Mouse (Mus musculus) embryonic fibroblast, embryonic 13.5 days (primary cell): ENCODE measurements at regions not wholly inside any gene's neighbourhood (a gene's known extent, or its start where the extent isn't known, plus 50 kb on each side); places are given as distances from the start of the nearest gene placed in this dataset.

ENCODE experiments used
- CTCF ChIP-seq: IDR thresholded peaks from 2 replicates; pipeline ENCODE4 v1.5.1; 2011; ENCODE audit warnings: mild to moderate bottlenecking, control low read depth, low read length, moderate library complexity, borderline replicate concordance; ENCODE audit not compliant: insufficient read depth
- POLR2A ChIP-seq: IDR thresholded peaks from 2 replicates; pipeline ENCODE4 v1.6.1; 2011; ENCODE audit warnings: low read depth, mild to moderate bottlenecking, control low read depth, low read length, moderate library complexity

DNA sequence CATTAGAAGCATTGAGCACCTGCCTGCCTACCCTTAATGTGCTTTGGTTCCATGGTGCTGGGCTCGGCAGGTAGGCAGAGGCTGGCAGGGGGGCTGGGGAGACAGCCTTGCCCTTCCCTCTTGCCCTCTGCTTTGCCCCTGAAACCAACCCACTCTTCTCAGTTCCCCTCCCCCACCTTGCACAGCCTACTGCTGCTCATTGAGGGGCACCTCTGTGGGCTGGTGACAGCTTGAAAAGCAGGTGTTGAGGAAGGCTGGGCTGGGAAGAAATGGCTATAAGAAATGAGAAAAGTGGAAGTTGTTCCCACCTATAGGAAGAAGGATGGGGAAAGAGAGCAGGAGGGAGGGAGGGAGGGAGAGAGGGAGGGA is 167.7 kb upstream of the Sdk2 start:
- TF ChIP-seq CTCF, result no peak
- TF ChIP-seq POLR2A, result no peak
